Mouse (Mus musculus): ENCODE measurements around the gene Hlx.

DNA sequence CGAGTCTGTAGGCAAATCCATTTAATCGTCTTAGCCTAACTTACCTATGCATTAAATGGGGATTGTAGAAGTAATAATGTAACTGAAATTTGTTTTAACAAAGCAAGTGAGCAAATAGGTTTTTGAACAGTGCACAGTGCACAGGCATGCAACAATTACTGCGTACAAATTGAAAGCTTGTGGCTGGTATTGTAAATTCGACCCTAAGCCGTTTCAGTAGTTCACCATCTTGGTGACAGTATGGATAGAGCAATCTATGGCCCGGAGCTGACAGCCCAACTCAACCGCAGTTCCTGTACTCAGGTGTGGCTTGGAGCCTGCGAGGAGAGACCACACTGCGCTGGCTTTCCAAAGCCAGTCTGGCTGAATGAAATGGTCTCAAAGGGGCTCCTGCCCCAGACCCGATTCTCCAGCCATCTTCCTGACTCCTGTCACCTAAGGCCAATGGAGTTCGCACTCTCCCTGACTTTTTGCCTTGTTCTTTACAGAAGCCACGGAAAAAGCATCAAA is 14.7 kb downstream of the Hlx start:
- TF ChIP-seq EP300 (IDR thresholded peaks at IDR 0.05; ENCODE audit: low read depth) (no peak), CTCF (IDR thresholded peaks at IDR 0.05; ENCODE audit: low read depth) (no peak)

Measured in liver, embryonic 14.5 days (tissue).